Mouse (Mus musculus) CH12.LX (cell line): ENCODE results near the gene 1600012H06Rik. TPM values are rescaled to one million over a fixed set of nuclear protein-coding genes. Genes with fewer than 3 reads are reported as not detected.

ENCODE experiments used
- DNase-seq: peaks from one replicate; pipeline ENCODE4 v3.0.0-alpha.2; 2013; ENCODE audit errors: extremely low read depth
- H3K27ac ChIP-seq: 2 replicates; pipeline ENCODE4 v1.5.1; 2012; ENCODE audit warnings: low read depth, mild to moderate bottlenecking, control low read depth, moderate library complexity; ENCODE audit not compliant: insufficient read depth
- H3K27me3 ChIP-seq: replicated peaks from 2 replicates; pipeline ENCODE3; 2012; ENCODE audit warnings: inconsistent platforms
- H3K36me3 ChIP-seq, 2 experiments: replicated peaks in 1 of 2; 2 replicates each; pipeline versions ENCODE3 to v1.6.1; 2012; ENCODE audit warnings: inconsistent platforms in 1 of 2, low read length in 1 of 2, mild to moderate bottlenecking in 1 of 2, mixed read lengths in 1 of 2, moderate library complexity in 1 of 2; ENCODE audit not compliant: control insufficient read depth in 1 of 2, insufficient read depth in 1 of 2
- H3K4me1 ChIP-seq, 2 experiments: 2 replicates each; pipeline ENCODE4 v1.6.1; 2012; ENCODE audit warnings: inconsistent platforms in 1 of 2, moderate library complexity in 1 of 2; ENCODE audit not compliant: insufficient read depth in 2 of 2, control insufficient read depth in 1 of 2
- H3K4me2 ChIP-seq: 2 replicates; pipeline ENCODE4 v1.6.1; 2012; ENCODE audit warnings: low read depth, mild to moderate bottlenecking, control low read depth; ENCODE audit not compliant: poor library complexity, insufficient read depth, severe bottlenecking
- H3K4me3 ChIP-seq, 3 experiments: fragments of 150-350 bp in 1 of 3; sonication (generic) in 1 of 3; replicated peaks in 1 of 3; 2 replicates each; pipeline versions ENCODE3 to v1.5.1; 2011 to 2012; ENCODE audit warnings: low read depth in 2 of 3, low read length in 2 of 3, mild to moderate bottlenecking in 2 of 3, moderate library complexity in 2 of 3, control low read depth in 1 of 3, improper control_type of control experiment in 1 of 3, inconsistent platforms in 1 of 3, mixed read lengths in 1 of 3; ENCODE audit not compliant: poor library complexity in 1 of 3
- H3K79me2 ChIP-seq: replicated peaks from 2 replicates; pipeline ENCODE4 v1.6.1; 2012; ENCODE audit warnings: mild to moderate bottlenecking, moderate library complexity; ENCODE audit not compliant: control insufficient read depth, poor library complexity, insufficient read depth, severe bottlenecking; ENCODE audit errors: extremely low read depth
- H3K9ac ChIP-seq: 2 replicates; pipeline ENCODE4 v1.6.1; 2012; ENCODE audit warnings: low read depth, mild to moderate bottlenecking, control low read depth, moderate library complexity; ENCODE audit not compliant: insufficient read depth
- H3K9me3 ChIP-seq: replicated peaks from 2 replicates; pipeline ENCODE3; 2012; ENCODE audit warnings: low read length, inconsistent platforms, mixed read lengths
- BHLHE40 ChIP-seq: IDR thresholded peaks from 2 replicates; pipeline ENCODE4 v1.6.1; 2011; ENCODE audit warnings: mild to moderate bottlenecking, low read depth, low read length, improper control_type of control experiment
- CHD1 ChIP-seq: IDR thresholded peaks from 2 replicates; pipeline ENCODE4 v1.6.1; 2012; ENCODE audit warnings: low read depth, low read length, improper control_type of control experiment, inconsistent platforms
- CHD2 ChIP-seq: IDR thresholded peaks from 2 replicates; pipeline ENCODE4 v1.6.1; 2011; ENCODE audit warnings: low read length, improper control_type of control experiment
- E2F4 ChIP-seq: IDR thresholded peaks from 2 replicates; pipeline ENCODE4 v1.6.1; 2011; ENCODE audit warnings: low read depth, low read length, improper control_type of control experiment; ENCODE audit not compliant: insufficient replicate concordance
- ELF1 ChIP-seq: IDR thresholded peaks from 2 replicates; pipeline ENCODE4 v1.6.1; 2014; ENCODE audit warnings: low read depth, mild to moderate bottlenecking, inconsistent platforms, low read length, improper control_type of control experiment
- EP300 ChIP-seq: IDR thresholded peaks from 2 replicates; pipeline ENCODE4 v1.6.1; 2011; ENCODE audit warnings: low read length, improper control_type of control experiment
- ETS1 ChIP-seq: conservative IDR thresholded peaks from 2 replicates; pipeline ENCODE4 v1.6.1; 2012; ENCODE audit warnings: low read depth, mild to moderate bottlenecking, inconsistent platforms, low read length, improper control_type of control experiment, moderate library complexity
- HCFC1 ChIP-seq: IDR thresholded peaks from 2 replicates; pipeline ENCODE4 v1.6.1; 2012; ENCODE audit warnings: low read depth, mild to moderate bottlenecking, inconsistent platforms, low read length, improper control_type of control experiment
- IRF4 ChIP-seq: IDR thresholded peaks from 2 replicates; pipeline ENCODE4 v1.6.1; 2014; ENCODE audit warnings: low read depth, mild to moderate bottlenecking, inconsistent platforms, low read length, improper control_type of control experiment
- JUN ChIP-seq: IDR thresholded peaks from 2 replicates; pipeline ENCODE4 v1.6.1; 2011; ENCODE audit warnings: low read depth, mild to moderate bottlenecking, low read length, improper control_type of control experiment, moderate library complexity; ENCODE audit not compliant: insufficient read depth
- JUND ChIP-seq: conservative IDR thresholded peaks from 2 replicates; pipeline ENCODE4 v1.6.1; 2011; ENCODE audit warnings: low read depth, low read length, improper control_type of control experiment
- KAT2A ChIP-seq: IDR thresholded peaks from 2 replicates; pipeline ENCODE4 v1.6.1; 2012; ENCODE audit warnings: low read length, improper control_type of control experiment, inconsistent platforms; ENCODE audit not compliant: insufficient replicate concordance
- MAFK ChIP-seq: IDR thresholded peaks from 2 replicates; pipeline ENCODE4 v1.6.1; 2011; ENCODE audit warnings: low read length, improper control_type of control experiment; ENCODE audit not compliant: insufficient replicate concordance
- MAX ChIP-seq: IDR thresholded peaks from 2 replicates; pipeline ENCODE4 v1.6.1; 2011; ENCODE audit warnings: low read length, improper control_type of control experiment
- MAZ ChIP-seq: IDR thresholded peaks from 2 replicates; pipeline ENCODE4 v1.6.1; 2012; ENCODE audit warnings: low read depth, mild to moderate bottlenecking, inconsistent platforms, low read length, improper control_type of control experiment, moderate library complexity
- MXI1 ChIP-seq: IDR thresholded peaks from 2 replicates; pipeline ENCODE4 v1.6.1; 2011; ENCODE audit warnings: mild to moderate bottlenecking, low read depth, low read length, improper control_type of control experiment
- MYC ChIP-seq: IDR thresholded peaks from 2 replicates; pipeline ENCODE4 v1.6.1; 2011; ENCODE audit warnings: low read depth, mild to moderate bottlenecking, improper control_type of control experiment, low read length
- NELFE ChIP-seq: IDR thresholded peaks from 2 replicates; pipeline ENCODE4 v1.6.1; 2011; ENCODE audit warnings: low read depth, low read length, improper control_type of control experiment
- PAX5 ChIP-seq: IDR thresholded peaks from 2 replicates; pipeline ENCODE4 v1.6.1; 2012; ENCODE audit warnings: low read length, inconsistent platforms, mixed read lengths
- POLR2A ChIP-seq: IDR thresholded peaks from 2 replicates; pipeline ENCODE4 v1.6.1; 2011; ENCODE audit warnings: low read depth, mild to moderate bottlenecking, improper control_type of control experiment, low read length
- POLR2AphosphoS2 ChIP-seq: IDR thresholded peaks from 2 replicates; pipeline ENCODE4 v1.6.1; 2011; ENCODE audit warnings: low read depth, low read length, improper control_type of control experiment
- RAD21 ChIP-seq: IDR thresholded peaks from 2 replicates; pipeline ENCODE4 v1.6.1; 2011; ENCODE audit warnings: low read depth, mild to moderate bottlenecking, low read length, improper control_type of control experiment, moderate library complexity
- SIN3A ChIP-seq: IDR thresholded peaks from 2 replicates; pipeline ENCODE4 v1.6.1; 2012; ENCODE audit warnings: low read length, improper control_type of control experiment, inconsistent platforms
- SMC3 ChIP-seq: IDR thresholded peaks from 2 replicates; pipeline ENCODE4 v1.6.1; 2011; ENCODE audit warnings: low read depth, low read length, improper control_type of control experiment
- TBP ChIP-seq: conservative IDR thresholded peaks from 2 replicates; pipeline ENCODE4 v1.6.1; 2011; ENCODE audit warnings: low read depth, low read length, improper control_type of control experiment
- UBTF ChIP-seq: IDR thresholded peaks from 2 replicates; pipeline ENCODE4 v1.6.1; 2012; ENCODE audit warnings: low read depth, mild to moderate bottlenecking, inconsistent platforms, low read length, improper control_type of control experiment, moderate library complexity
- USF1 ChIP-seq: IDR thresholded peaks from 2 replicates; pipeline ENCODE4 v1.6.1; 2014; ENCODE audit warnings: low read depth, mild to moderate bottlenecking, inconsistent platforms, low read length, improper control_type of control experiment
- ZC3H11A ChIP-seq: IDR thresholded peaks from 2 replicates; pipeline ENCODE4 v1.6.1; 2012; ENCODE audit warnings: low read depth, mild to moderate bottlenecking, inconsistent platforms, low read length, improper control_type of control experiment
- ZKSCAN1 ChIP-seq: IDR thresholded peaks from 2 replicates; pipeline ENCODE4 v1.6.1; 2012; ENCODE audit warnings: low read depth, inconsistent platforms, low read length, improper control_type of control experiment, borderline replicate concordance
- ZMIZ1 ChIP-seq: IDR thresholded peaks from 2 replicates; pipeline ENCODE4 v1.6.1; 2012; ENCODE audit warnings: low read depth, mild to moderate bottlenecking, inconsistent platforms, low read length, improper control_type of control experiment
- dilution Hi-C: fragments of 300-500 bp; cut with MboI; formaldehyde crosslinking; loops from 2 replicates; pipeline ENCODE4 v1.14.3; 2020; ENCODE audit warnings: low sequenced_read_pairs; ENCODE audit not compliant: extremely low pct_unique_long_range_greater_than_20kb, extremely low pct_ligation_motif_present
- in situ Hi-C: fragments of 300-500 bp; cut with MboI; formaldehyde crosslinking; loops from 3 replicates; pipeline ENCODE4 v1.14.3; 2019; ENCODE audit warnings: low sequenced_read_pairs, low pct_ligation_motif_present, low pct_unique_long_range_greater_than_20kb, mixed read lengths
- polyA plus RNA-seq: library from polyadenylated mRNA; unstranded; fragments of >175 nt; gene quantifications from 2 replicates; pipeline ENCODE4 v1.2.1, GENCODE M21; 2012; ENCODE audit warnings: low read depth; ENCODE audit not compliant: insufficient read length
- total RNA-seq, 2 experiments: library from RNA; depleted of rRNA; stranded (reverse); fragments of 300-350 nt in 1 of 2; fragments of >200 nt in 1 of 2; gene quantifications; 2 replicates each; pipeline ENCODE4 v1.2.3; 2012 to 2014

Gene 1600012H06Rik
- total and polyA plus RNA-seq, 3 experiments: 5.4 to 12.4 (median 10.6) TPM

GRCm38 (mm10) chr17:14921582-14921981, 21.4 kb upstream of the 1600012H06Rik start:
- no peaks in the 10 kb centered on the region for H3K27me3 ChIP-seq
- DNase-seq: no peak
- no peak overlapping the region for H3K9ac ChIP-seq
- H3K4me1 ChIP-seq: peaks cover 0 to 43% of the 10 kb centered on the region in 2 experiments; a peak in 3 of 4 replicates
- no peak overlapping the region for H3K27ac ChIP-seq
- H3K79me2 ChIP-seq: no peaks in the 10 kb centered on the region
- no peaks in the 10 kb centered on the region for H3K9me3 ChIP-seq
- in situ Hi-C loops (loop anchor here (25.0 kb wide), 1 partner anchor 634 kb away; the partner anchor contains the start of gene Smoc2), dilution Hi-C loops (no loop called here)
- peaks cover 0 to 9% of the 10 kb centered on the region in 2 experiments for H3K36me3 ChIP-seq
- H3K4me3 ChIP-seq: no peak overlapping the region
- no peak overlapping the region for H3K4me2 ChIP-seq
- TF ChIP-seq HCFC1: no peak
- TF ChIP-seq TBP: no peak
- no peak for TF ChIP-seq USF1
- no peak for TF ChIP-seq PAX5
- no peak for TF ChIP-seq ZMIZ1
- no peak for TF ChIP-seq POLR2A
- TF ChIP-seq E2F4: no peak
- no peak for TF ChIP-seq ZKSCAN1
- TF ChIP-seq RAD21: no peak
- TF ChIP-seq POLR2AphosphoS2: no peak
- TF ChIP-seq EP300: no peak
- no peak for TF ChIP-seq JUND
- TF ChIP-seq JUN: no peak
- no peak for TF ChIP-seq BHLHE40
- TF ChIP-seq, all 38 proteins: peak for 0

- H3K27me3 ChIP-seq: no peaks in the 10 kb centered on the region
- dilution Hi-C loops: no loop called here
- TF ChIP-seq TBP: peak; percentile 81
- TF ChIP-seq MYC: peak; percentile 17; the same call in 1 of the 2 replicates
- no peak for TF ChIP-seq UBTF
- TF ChIP-seq ETS1: peak; percentile 77
- TF ChIP-seq CHD2: peak; percentile 58; the same call in 1 of the 2 replicates
- TF ChIP-seq E2F4: no peak
- peak; percentile 69 for TF ChIP-seq IRF4
- no peak for TF ChIP-seq ZKSCAN1
- TF ChIP-seq KAT2A: no peak
- TF ChIP-seq MAZ: peak; percentile 64; the same call in 1 of the 2 replicates
- peak; percentile 28; the same call in 1 of the 2 replicates for TF ChIP-seq MAFK
- peak; percentile 51; the same call in 1 of the 2 replicates for TF ChIP-seq JUND
- no peak; the same call in 1 of the 2 replicates for TF ChIP-seq HCFC1
- peak; percentile 82 for TF ChIP-seq SIN3A
- TF ChIP-seq CHD1: peak; percentile 30; the same call in 1 of the 2 replicates
- no peak; the same call in 1 of the 2 replicates for TF ChIP-seq ELF1
- peak; percentile 49 for TF ChIP-seq POLR2A
- no peak for TF ChIP-seq RAD21
- no peak for TF ChIP-seq MXI1
- TF ChIP-seq PAX5: no peak
- no peak for TF ChIP-seq POLR2AphosphoS2
- peak; percentile 68 for TF ChIP-seq NELFE
- no peak for TF ChIP-seq ZC3H11A
- TF ChIP-seq MAX: peak; percentile 53; the same call in 1 of the 2 replicates
- TF ChIP-seq SMC3: no peak
These were observed 15.3 kb upstream of the 1600012H06Rik start for GRCm38 (mm10) chr17:14927644-14928218.

More at GRCm38 (mm10) chr17:14927644-14928218, 15.3 kb upstream of the 1600012H06Rik start:
- in situ Hi-C loops: no loop called here
- Histone ChIP-seq H3K9me3 (peaks cover 15% of the 10 kb centered on the region), H3K36me3 (peaks cover 0 to 2% of the 10 kb centered on the region in 2 experiments), H3K4me1 (peaks cover 23 to 57% of the 10 kb centered on the region in 2 experiments), H3K9ac (peak overlapping the region; percentile 46), H3K27ac (peak overlapping the region; percentile 96), H3K4me2 (peak overlapping the region; percentile 92), H3K4me3 (peak overlapping the region in 2 of 3 experiments; percentile 36 to 38), H3K79me2 (no peaks in the 10 kb centered on the region)
- peak; percentile 98 for DNase-seq
